Mouse (Mus musculus): ENCODE measurements around the gene Ctnna2. TPM values are rescaled to one million over a fixed set of nuclear protein-coding genes. Genes with fewer than 3 reads are reported as not detected.

The Ctnna2 gene
- total RNA-seq, 1 experiment from 2014 or later = 2.2 TPM

DNA sequence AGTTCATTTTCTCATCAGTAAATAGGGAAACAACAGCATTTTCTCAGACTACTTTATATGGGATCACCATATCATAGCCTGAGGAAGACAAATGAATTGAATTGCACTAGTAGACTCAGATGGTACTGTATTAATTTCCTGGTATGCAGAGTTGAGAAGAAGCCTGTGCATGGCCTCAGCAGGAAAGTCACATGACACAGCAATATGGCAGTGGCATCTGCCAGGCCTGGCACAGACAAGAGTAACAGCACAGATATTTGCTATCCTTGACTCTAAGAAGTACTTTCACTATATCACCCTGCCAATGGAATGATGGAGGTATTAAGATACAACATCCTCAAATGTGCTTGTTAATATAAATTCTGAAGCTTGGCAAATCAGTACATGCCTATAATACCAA is 553.8 kb downstream of the Ctnna2 start:
- no peak for DNase-seq

DNA sequence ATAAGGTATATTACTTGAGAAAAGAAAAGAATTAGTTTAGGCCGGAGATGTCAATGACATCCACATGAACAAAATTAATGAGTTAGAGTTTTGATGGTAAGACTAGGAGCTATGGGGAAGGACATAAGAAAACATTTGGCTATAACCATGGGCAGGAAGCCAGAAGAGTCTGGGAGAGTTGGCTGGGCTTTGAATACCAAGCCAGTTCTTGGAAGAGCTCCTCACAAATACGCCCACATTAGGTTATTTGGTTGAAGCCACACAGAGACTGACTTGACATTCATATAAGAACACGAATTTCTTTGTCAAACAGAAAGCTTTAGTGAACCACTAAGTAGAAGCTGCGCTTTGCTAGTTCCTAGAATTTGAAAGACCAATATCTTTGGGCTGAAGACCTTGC is 554.7 kb downstream of the Ctnna2 start:
- DNase-seq = no peak

DNA sequence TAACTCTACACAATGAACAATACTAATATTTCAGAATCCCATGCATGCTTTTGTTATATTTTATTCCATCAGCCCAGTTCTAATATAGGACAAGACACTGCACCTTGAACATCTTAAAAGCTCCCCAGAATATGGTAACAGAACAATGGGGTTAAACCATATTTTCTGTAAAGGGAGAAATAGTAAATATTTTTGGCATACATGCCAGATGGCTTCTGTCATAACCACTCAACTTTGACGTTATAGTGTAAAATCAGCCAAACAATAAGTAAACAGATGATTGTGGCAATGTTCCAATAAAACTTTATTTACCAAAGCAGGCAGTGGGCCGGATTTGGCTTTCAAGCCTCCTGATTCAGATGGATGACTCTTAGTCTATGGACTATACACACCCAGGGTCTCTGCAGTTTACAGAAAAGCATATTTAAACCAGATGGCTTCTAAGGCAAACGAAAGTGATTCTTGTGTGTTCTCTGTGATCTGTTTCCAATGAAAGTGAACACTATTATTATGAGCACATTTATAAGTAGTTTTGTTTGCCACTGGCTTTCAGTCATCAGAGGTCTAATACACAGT is 557.8 kb downstream of the Ctnna2 start:
- DNase-seq = no peak

DNA sequence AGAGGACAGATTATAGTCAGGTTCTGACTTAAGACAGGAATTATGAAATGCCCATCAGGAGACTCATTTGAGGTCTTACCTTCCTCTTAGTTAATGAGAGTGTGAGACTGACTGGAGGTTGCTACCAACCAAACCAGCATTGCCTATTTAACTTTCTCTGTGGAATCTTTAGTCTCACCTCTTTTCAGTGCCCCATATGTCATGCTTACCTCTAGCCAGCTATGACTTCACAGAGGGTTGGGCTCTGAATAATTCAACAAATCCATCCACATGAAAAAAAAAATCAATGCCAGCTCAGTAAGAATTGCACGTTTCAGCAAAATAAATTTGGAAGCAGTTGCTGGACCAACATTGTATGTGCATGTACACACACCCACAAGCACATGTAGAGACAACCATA is 562.5 kb downstream of the Ctnna2 start:
- no peak for DNase-seq

- DNase-seq = no peak
Observed at GRCm38 (mm10) chr6:77413530-77413929, 566.0 kb downstream of the Ctnna2 start.

GRCm38 (mm10) chr6:77408481-77408880 is 571.0 kb downstream of the Ctnna2 start:
- no peak for DNase-seq

GRCm38 (mm10) chr6:77400751-77401150 is 578.7 kb downstream of the Ctnna2 start:
- no peak for DNase-seq

- no peak for DNase-seq
Observed at GRCm38 (mm10) chr6:77391663-77392062, 587.8 kb downstream of the Ctnna2 start.

- DNase-seq = no peak
Observed at GRCm38 (mm10) chr6:77381309-77381708, 598.2 kb downstream of the Ctnna2 start.

- no peak for DNase-seq
Observed at GRCm38 (mm10) chr6:77373132-77373531, 606.4 kb downstream of the Ctnna2 start.

DNA sequence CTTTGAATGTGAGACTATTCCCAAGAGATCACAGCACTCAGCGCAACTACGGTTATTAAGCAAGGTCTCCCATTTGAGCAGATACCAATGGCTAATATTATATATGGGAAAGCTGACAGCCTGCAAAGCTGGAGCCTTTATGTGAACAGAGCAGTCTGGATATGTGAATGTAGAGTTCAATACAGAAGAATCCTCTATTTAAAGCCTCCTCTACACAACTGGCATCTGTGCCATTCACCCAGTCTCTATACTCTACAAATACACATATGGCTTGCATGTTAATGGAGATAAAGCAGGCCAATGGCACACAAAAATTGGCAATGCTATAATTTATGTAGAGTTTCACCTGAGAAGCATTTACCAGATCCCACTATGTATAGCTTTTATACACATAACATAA is 608.4 kb downstream of the Ctnna2 start:
- DNase-seq = no peak

- no peak for DNase-seq
Observed at GRCm38 (mm10) chr6:77358471-77358837, 621.0 kb downstream of the Ctnna2 start.

GRCm38 (mm10) chr6:77357748-77358470 is 621.6 kb downstream of the Ctnna2 start:
- DNase-seq = no peak

DNA sequence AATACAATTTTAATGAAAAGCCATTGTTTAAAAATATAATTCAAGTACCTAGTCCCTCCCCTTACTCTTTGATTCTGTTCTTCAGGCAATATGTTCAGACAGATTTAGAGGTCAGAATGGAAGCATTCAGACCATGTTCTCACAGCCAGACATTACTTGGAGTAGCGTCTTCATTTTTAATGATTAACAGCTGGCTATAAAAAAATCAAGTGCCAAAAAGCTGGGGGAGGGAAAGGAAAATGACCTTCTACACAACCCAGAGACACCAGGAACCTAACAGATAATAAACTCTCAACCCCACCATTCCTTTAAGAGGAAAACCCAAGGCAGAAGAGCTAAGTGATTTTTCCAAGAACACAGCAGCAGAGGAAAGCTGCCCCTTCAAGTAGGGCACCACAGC is 624.7 kb downstream of the Ctnna2 start:
- DNase-seq = no peak

DNA sequence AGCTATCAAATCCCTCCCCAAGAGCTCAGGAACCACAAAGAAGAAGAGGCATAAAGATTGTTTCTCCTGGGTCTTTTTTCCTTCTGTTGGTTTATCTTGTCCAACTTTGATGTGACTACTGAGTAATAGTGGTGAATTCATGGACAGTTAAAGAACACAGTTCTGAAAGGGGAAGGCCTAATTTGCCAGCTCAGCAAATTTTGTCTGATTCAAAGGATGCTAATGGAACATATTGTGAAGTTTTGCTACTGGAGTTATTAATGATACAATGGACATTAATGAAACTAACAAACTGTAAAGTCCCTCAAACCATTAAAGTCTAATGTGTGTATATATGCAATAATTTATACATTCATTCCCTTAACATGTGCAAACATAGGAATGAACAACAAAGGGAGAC is 635.7 kb downstream of the Ctnna2 start:
- no peak for DNase-seq

- no peak for DNase-seq
Observed at GRCm38 (mm10) chr6:77335537-77335936, 644.0 kb downstream of the Ctnna2 start.

GRCm38 (mm10) chr6:77324748-77325147 is 654.8 kb downstream of the Ctnna2 start:
- no peak for DNase-seq

GRCm38 (mm10) chr6:77324327-77324726 is 655.2 kb downstream of the Ctnna2 start:
- no peak for DNase-seq

DNA sequence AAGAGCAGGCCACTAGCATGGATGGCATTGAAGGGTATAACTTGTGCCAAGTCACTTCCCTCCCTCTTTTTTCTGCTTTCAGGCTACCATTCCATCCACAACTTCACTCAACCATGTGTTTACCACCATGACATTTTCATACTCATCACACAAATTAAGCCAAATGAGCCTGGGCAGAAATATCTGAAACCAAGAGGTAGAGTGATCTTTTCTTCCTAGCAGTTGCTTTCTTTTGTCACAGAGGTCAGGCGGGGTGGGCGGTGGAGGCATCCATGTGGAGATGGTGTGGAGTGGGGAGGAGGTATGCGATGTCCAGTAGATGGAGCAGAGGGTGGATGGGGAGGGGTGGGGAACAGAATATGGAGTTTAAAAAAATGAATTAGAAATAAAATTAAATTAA is 672.7 kb downstream of the Ctnna2 start:
- DNase-seq = no peak

DNA sequence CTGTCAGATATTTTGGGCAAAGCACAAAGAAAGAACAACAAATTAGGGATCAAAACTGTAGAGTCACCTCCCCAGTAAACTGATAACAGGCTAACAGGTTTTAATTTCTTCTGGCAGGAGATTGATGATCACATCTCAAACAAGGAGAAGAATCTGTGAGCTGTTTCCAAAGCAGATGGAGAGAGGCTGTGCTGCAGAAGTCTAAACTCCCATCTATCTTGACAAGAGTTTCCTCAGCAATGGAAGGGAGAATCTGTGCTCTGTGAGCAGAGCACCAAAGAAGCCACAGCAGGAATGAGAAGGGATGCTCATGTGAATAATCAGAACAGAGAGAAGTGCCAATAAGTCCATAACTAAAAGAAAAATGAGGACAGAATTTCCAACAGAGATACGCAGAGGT is 678.2 kb downstream of the Ctnna2 start:
- DNase-seq = no peak

DNA sequence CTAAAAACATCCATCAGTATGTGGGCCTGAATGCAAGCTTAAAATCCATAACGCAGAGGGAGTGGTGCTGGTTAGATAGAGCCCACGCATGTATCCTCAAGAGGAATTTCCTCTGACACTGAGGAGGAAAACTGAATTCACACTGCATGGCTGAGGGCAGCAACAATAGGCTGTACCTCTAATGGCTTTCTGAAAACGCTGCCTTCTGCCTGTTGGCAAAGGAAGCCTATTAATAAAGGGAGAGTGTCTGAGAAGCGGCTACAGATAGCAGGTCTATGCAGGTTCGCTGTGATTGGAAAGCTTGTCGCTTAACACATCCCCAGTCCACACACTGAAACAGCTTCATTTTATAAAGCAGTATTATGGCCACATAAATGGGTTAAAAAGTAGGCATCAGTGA is 688.1 kb downstream of the Ctnna2 start:
- DNase-seq = no peak

DNA sequence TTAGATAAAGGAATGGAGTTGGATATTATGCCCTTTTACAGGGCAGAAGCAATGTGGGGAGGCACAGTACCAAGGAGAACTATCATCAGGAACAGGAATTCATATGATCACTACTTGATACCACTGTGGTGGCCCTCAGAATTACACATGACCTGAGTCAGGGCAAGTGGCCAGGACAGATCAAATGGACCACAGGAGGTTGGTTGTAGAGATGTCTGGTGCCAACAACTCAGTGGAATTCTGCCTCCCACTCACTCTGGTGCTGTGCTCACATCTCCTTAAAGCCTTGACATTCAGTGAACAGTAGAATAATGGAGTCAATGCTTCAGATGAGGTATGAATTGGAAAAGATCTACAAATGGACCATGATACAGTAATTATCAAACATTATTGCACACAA is 691.1 kb downstream of the Ctnna2 start:
- no peak for DNase-seq

DNA sequence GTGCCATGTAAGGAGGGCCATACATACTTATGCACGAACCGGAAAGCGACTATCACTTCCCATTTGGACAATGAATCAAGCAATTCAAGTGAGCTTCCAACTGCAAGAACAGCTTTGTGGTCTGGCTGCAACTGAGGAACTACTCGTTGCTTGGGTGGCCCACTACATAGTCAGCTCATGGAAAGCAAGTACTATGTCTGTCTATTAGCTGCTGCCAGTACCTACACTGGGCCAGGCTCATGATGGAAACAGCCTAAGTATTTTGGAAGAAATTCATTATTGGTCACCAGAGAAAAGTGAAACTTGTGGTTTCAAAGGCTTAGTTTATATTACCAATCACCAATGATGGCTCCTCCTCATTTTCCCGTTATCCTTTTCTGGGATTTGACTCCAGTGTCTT is 693.2 kb downstream of the Ctnna2 start:
- no peak for DNase-seq

DNA sequence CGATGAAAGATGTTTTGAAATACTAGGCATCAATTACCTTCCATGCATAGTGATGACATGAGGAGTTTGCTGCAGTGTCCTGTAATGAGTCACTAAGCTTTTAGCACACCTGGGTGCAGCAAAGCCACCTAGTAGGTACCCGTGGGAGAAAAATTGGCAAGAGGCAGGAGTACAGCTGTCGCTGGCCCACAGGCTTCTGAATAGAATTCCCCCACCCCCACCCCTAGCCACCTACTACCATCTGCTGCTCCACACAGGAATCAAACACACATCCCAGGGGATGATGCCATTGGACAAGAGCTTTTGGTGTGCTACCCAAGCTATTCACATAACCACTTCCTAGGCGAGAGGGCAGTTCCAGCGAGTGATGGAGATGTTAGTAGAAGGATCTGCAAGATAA is 700.7 kb downstream of the Ctnna2 start:
- DNase-seq = no peak

DNA sequence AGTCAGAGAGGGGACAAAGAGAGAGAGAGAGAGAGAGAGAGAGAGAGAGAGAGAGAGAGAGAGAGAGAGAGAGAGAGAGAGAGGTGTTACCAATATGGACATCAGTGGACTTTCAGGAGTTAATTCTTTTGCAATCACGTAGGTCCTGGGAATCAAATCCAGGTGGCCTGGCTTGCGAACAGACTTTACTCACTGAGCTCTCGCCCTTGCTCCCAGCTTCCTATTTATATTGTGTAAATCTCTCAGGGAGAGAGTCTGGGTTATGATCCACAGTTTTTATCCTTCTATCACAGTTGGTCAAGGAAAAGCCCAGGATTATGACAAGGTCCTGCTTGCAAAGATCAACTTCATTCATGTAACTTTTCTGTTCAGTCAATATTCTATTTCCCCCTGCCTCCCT is 714.3 kb downstream of the Ctnna2 start:
- no peak for DNase-seq
